Mouse (Mus musculus): Measurements from ENCODE around the gene Aprt.

The Aprt gene

GRCm38 (mm10) chr8:122566766-122567165, 9.9 kb downstream of the Aprt start:
- no peak for DNase-seq (ENCODE audit: extremely low spot score, low read depth, low spot score)

- no peak for DNase-seq (ENCODE audit: extremely low spot score, low read depth, low spot score)
Observed at GRCm38 (mm10) chr8:122564363-122565352, 12.1 kb downstream of the Aprt start.

DNA sequence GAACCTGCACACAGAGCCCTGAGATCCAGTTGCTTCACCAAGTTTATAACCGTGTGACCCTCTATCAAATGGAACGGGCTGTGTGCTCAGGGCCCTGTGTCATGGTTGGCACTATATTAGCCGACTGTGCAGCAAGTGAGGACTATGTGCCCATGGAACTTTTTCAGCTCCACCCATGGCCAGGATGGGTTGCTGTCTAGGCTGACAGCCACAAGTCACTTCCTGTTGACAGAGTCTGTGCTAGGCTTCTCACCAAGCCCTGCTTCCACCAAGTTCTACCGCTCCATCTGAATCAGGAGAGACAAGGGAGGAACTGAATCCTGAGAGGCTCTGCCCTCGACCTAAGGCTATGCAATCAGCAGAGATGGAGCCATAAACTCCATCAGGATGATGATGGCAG, 15.5 kb downstream of the Aprt start:
- DNase-seq (ENCODE audit: extremely low spot score, low read depth, low spot score) = no peak

DNA sequence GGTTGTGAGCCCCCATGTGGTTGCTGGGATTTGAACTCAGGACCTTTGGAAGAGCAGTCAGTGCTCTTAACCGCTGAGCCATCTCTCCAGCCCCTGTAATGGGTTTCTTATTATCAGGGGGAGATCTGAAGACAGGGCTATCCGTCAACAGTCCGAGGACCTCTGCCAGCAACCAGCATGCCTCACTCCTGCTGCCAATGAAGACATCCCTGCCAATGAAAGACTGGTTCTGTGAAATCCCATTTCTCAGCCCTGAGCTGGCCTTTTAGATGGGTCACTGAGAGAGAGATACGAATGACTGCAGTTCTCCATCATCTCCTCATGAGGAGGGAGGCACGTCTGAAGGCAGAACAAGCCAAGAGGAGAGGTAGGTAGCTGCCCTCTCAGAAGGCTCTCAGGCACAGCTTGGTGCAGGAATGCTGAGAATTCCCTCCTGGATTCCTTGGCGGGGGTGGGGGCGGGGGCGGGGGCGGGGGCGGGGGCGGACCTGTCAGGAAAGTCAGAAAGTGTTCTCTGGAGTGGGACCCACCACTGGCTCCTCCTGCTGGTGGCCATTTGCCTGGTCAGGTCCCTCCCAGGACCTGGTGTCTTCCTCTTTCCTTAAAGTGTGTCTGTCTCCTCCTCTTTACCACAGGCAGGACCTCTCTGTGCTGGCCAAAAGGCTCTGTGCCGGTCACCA, 17.9 kb downstream of the Aprt start:
- no peak for DNase-seq (ENCODE audit: extremely low spot score, low read depth, low spot score)

- DNase-seq (ENCODE audit: extremely low spot score, low read depth, low spot score) = no peak
Observed at GRCm38 (mm10) chr8:122557248-122558038, 19.3 kb downstream of the Aprt start.

GRCm38 (mm10) chr8:122556030-122557009, 20.4 kb downstream of the Aprt start:
- DNase-seq (ENCODE audit: extremely low spot score, low read depth, low spot score) = no peak

DNA sequence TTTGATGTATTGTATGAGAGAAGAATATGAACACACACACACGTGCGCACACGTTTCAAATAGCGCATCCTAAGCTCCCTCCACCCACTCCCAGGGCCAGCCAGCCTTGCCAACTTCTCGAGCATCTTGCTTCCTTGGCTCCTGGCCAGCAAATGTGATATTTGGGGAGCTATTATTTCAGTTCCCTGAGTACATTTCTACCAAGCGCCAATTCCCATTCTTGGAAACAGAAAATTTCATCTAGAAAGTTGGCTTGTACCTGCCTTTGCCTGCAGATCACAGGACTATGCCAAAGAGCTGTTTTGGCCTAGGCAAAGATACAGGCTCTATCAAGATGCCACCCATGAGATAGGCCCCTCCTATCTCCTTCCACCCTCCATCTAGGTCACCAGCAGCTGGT, 21.9 kb downstream of the Aprt start:
- no peak for DNase-seq (ENCODE audit: extremely low spot score, low read depth, low spot score)

- DNase-seq (ENCODE audit: extremely low spot score, low read depth, low spot score) = peak; percentile 71
Observed at GRCm38 (mm10) chr8:122551265-122552051, 25.3 kb downstream of the Aprt start, which contains the start of gene Piezo1. TSS of gene Piezo1 (minus strand) at chr8:122551329.

DNA sequence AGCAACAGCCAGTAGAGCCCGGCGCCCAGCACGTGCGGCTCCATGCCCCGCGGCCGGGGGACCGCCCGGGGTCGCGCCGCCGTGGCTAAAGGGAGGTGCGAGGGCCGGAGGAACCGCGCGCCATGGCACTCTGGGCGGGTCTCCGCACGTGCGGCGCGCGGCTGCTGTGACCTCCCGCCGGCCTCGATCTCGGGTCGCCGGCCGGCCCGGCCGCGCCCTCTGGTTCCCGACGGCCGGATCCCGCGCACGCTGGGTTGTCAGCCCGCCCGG, 25.8 kb downstream of the Aprt start:
- no peak for DNase-seq (ENCODE audit: extremely low spot score, low read depth, low spot score)

GRCm38 (mm10) chr8:122550234-122550994, 26.3 kb downstream of the Aprt start:
- no peak for DNase-seq (ENCODE audit: extremely low spot score, low read depth, low spot score)

DNA sequence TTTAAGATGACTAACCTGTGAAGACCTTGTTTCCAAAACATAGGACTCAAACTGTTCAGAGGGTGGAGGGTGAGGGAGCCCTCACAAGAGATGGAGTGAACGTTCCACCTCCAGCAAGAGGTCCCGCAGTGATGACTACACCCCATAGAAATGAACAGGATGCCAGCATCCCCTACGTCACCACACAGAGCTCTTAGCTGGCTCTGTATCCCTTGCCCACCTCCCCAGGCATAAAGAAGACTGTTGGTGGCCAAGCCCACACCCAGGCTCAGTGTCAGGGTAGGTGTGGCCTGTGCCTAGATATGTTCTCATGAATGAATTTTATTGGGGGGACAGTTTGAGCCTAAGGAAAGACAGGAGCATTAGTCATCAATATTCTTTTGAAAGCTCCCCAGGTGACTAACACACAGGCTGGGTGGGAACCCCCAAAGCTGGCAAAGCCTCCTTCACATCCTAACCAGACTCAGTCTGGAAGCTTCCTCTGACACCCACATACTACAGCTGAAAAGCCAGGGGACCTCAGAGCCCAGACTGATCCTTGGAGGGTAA, 27.7 kb downstream of the Aprt start:
- DNase-seq (ENCODE audit: extremely low spot score, low read depth, low spot score) = no peak

DNA sequence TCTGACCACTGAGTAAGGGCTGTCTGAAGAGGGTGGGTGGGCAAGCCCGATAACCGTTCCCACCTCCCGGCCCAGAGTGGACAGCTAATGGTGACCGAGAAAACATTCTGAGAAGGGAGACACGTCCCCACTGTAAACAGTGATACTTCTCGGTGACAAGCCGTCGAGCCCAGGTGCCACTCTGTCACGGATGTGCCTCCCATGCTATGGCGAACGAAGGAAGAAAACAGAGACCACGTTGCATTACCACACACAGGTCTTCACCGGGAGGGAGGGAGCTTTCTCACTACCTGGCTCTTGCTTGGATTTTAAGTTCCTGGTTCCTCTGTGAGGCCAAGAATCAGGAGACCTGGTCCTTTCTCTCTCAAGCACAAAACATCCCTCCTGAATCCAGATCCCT, 28.4 kb downstream of the Aprt start:
- DNase-seq (ENCODE audit: extremely low spot score, low read depth, low spot score) = no peak

- DNase-seq (ENCODE audit: extremely low spot score, low read depth, low spot score) = no peak
Observed at GRCm38 (mm10) chr8:122547815-122548214, 28.9 kb downstream of the Aprt start.

DNA sequence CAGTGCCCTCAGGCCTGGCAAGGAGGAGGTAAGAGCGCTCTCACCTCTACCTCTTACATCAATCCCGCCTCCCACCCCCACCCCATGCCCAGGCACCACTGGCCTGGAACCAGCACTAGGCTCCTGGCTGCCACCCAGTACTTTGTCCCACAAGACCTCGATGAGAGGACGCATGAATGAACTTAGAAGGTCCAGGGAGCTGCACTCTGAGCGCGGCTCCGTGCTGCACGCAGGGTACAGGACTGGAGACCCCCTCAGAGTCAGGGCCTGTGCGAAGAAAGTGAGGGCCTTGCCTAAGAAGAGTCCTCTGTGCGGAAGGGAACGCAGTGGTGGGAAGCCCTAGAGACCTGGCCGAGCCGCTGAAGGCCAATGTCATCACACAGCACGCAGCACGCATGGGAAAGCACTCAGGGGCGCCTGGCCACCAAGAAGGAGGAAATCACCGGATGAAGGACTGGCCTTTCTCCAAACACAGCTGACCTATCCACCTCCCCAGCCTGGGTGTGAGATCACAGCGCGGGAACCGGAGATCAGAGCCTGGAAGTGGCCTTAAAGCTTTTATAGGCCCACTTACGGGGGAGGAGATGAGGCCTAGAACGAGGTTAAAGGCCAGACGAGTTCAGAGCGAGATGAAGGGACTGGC, 29.8 kb downstream of the Aprt start:
- DNase-seq (ENCODE audit: extremely low spot score, low read depth, low spot score) = no peak

- DNase-seq (ENCODE audit: extremely low spot score, low read depth, low spot score) = no peak
Observed at GRCm38 (mm10) chr8:122546066-122546755, 30.5 kb downstream of the Aprt start.

- DNase-seq (ENCODE audit: extremely low spot score, low read depth, low spot score) = no peak
Observed at GRCm38 (mm10) chr8:122544138-122544537, 32.6 kb downstream of the Aprt start.

- no peak for DNase-seq (ENCODE audit: extremely low spot score, low read depth, low spot score)
Observed at GRCm38 (mm10) chr8:122538310-122539076, 38.2 kb downstream of the Aprt start.
